ENCODE assay signal across 11 mouse cellular contexts in the genomic region with DNA sequence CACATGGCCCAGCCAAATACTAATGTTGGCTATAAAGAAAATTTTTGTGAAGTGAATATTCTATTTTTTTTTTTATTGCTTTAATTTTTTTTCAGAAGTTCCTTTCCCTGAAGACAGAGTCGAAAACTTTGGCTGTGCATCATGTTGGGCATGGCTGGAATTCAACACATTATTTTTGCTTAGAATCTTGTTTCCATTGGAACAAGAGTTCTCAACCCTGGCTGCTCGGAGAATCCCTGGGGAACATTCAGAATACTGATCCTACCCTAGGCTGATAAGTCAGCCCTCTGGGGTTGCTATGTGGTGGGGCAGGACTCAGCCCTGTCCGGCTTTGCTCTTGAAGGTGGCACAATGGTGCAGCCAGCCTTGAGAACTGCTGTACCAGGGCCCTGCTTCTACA.
"Had no signal": no experiment of that assay in that cellular context is flagged by ENCODE, and none has a peak within 500 bp of the region (broad histone marks: within the 10 kb centered on the region; RNA-seq: fewer than 3 reads in every experiment).

No protein-coding gene starts in this region.

- DNase-seq: gastrocnemius, postnatal 25 days; heart, adult 2 months; heart, postnatal 14 days; heart, postnatal 4 days; kidney, adult 18-20 months; kidney, adult 8-10 months; kidney, postnatal 10 days; kidney, postnatal 25 days; kidney, postnatal 4 days; liver; liver, embryonic 13.5 days had no signal
